8 mouse cellular contexts compared by ENCODE assay signal in the genomic region with DNA sequence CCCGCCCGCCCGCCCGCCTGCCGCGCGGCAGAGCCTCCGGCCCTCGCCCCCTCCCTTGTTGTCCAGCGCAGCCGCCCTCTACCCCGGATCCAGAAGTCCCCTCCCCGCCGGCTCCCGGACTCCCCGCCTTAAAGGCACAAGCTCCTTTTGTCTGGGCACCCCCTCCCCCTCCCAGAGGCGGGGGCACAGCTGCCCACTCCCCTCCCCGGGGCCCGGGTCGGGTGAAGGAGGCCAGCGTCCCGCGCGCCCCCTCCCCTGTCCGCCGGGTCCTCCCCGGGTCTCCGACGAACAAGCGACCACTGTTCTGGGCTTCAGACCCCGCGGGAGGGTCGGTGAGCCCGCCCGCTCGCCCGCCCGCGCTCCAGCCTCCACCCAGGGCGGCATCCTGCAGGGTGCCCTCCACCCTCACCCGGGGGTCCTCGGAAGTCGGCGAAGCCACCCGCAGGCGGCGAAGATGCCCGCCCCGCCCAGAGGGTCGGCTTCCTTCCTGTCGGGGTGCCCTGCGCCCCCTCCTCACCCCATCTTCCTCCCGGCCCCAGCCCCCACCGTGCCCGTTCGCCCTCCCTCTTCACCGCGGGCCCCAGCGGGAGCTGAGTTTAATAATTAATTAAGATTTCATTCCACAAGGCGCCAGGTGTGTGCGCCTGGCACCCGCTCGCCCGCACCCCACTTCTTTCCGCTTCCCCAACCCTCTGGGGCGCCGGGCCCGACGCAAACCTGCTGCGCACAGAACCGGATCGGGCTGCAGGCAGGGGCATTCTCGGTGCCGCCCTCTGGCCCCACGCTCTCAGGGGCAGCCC. TPM values are rescaled to one million over a fixed set of nuclear protein-coding genes. Genes with fewer than 3 reads are reported as not detected.
DNase-seq lines count a peak whose midpoint lies in the region; ATAC-seq lines count a peak whose summit lies in the region.

A gene (minus strand): TSS at position 746 of the 800 bp plus-strand sequence.

- H3K27ac ChIP-seq in heart, embryonic 10.5 days, result peak within 1 kb of the TSS; percentile 98
- peak within 1 kb of the TSS; percentile 95 for H3K27ac ChIP-seq in kidney, embryonic 14.5 days (ENCODE audit: low read depth, low read length)
- H3K27ac ChIP-seq in limb, embryonic 15.5 days, result peak within 1 kb of the TSS; percentile 89
- H3K27ac ChIP-seq in midbrain, embryonic 16.5 days (ENCODE audit: low read length), result peak within 1 kb of the TSS; percentile 85
- H3K27ac ChIP-seq in stomach, embryonic 14.5 days (ENCODE audit: low read length), result peak within 1 kb of the TSS; percentile 96

- ATAC-seq in kidney, embryonic 14.5 days (ENCODE audit: low FRiP score, low TSS enrichment), result peak; percentile 82
- peak; percentile 82 for ATAC-seq in limb, embryonic 15.5 days (ENCODE audit: insufficient number of reproducible peaks, low FRiP score, low TSS enrichment, low read depth)
- ATAC-seq in midbrain, embryonic 16.5 days, result peak; percentile 75
- ATAC-seq in stomach, embryonic 14.5 days (ENCODE audit: insufficient number of reproducible peaks, insufficient read depth, low FRiP score, low read depth), result peak; percentile 86

- peaks cover 8% of the 10 kb centered on the region for H3K9me3 ChIP-seq in erythroblast, embryonic 14.5 days (ENCODE audit: control insufficient read depth, low read length)
- no peaks in the 10 kb centered on the region for H3K9me3 ChIP-seq in heart, embryonic 10.5 days
- no peaks in the 10 kb centered on the region for H3K9me3 ChIP-seq in kidney, embryonic 14.5 days (ENCODE audit: control insufficient read depth, low read length)
- H3K9me3 ChIP-seq in limb, embryonic 15.5 days, result no peaks in the 10 kb centered on the region
- no peaks in the 10 kb centered on the region for H3K9me3 ChIP-seq in midbrain, embryonic 16.5 days (replicated peaks; ENCODE audit: control insufficient read depth, low read length, poor library complexity, severe bottlenecking)
- no peaks in the 10 kb centered on the region for H3K9me3 ChIP-seq in stomach, embryonic 14.5 days (ENCODE audit: control insufficient read depth, low read depth, low read length)

- peak; percentile 45 to 50 for DNase-seq in B cell, adult 2 months
- peak; percentile 84 for DNase-seq in brain, adult 2 months (ENCODE audit: low read depth, low spot score)
- peak; percentile 90 for DNase-seq in heart, embryonic 10.5 days (ENCODE audit: low spot score)

- H3K36me3 ChIP-seq in erythroblast, embryonic 14.5 days (ENCODE audit: control insufficient read depth), result peaks cover 24% of the 10 kb centered on the region
- peaks cover 12% of the 10 kb centered on the region for H3K36me3 ChIP-seq in heart, embryonic 10.5 days
- no peaks in the 10 kb centered on the region; the same call in 1 of the 2 replicates for H3K36me3 ChIP-seq in kidney, embryonic 14.5 days (ENCODE audit: control insufficient read depth, insufficient read depth, low read length)
- H3K36me3 ChIP-seq in limb, embryonic 15.5 days, result peaks cover 10% of the 10 kb centered on the region
- no peaks in the 10 kb centered on the region for H3K36me3 ChIP-seq in midbrain, embryonic 16.5 days (ENCODE audit: control insufficient read depth, insufficient read depth, low read length)
- H3K36me3 ChIP-seq in stomach, embryonic 14.5 days (ENCODE audit: control insufficient read depth, insufficient read depth, low read length), result no peaks in the 10 kb centered on the region

- H3K4me1 ChIP-seq in erythroblast, embryonic 14.5 days (ENCODE audit: control insufficient read depth), result peaks cover 62% of the 10 kb centered on the region
- H3K4me1 ChIP-seq in heart, embryonic 10.5 days, result peaks cover 46% of the 10 kb centered on the region
- H3K4me1 ChIP-seq in kidney, embryonic 14.5 days (ENCODE audit: control insufficient read depth, insufficient read depth, low read length), result peaks cover 22% of the 10 kb centered on the region
- H3K4me1 ChIP-seq in limb, embryonic 15.5 days, result peaks cover 40% of the 10 kb centered on the region
- peaks cover 26% of the 10 kb centered on the region for H3K4me1 ChIP-seq in midbrain, embryonic 16.5 days (ENCODE audit: control insufficient read depth, insufficient read depth, low read length)
- H3K4me1 ChIP-seq in stomach, embryonic 14.5 days (ENCODE audit: control insufficient read depth, insufficient read depth, low read length), result peaks cover 25% of the 10 kb centered on the region

- peaks cover 13% of the 10 kb centered on the region for H3K27me3 ChIP-seq in erythroblast, embryonic 14.5 days (ENCODE audit: control insufficient read depth)
- H3K27me3 ChIP-seq in heart, embryonic 10.5 days (ENCODE audit: insufficient read depth, poor library complexity, severe bottlenecking), result no peaks in the 10 kb centered on the region
- H3K27me3 ChIP-seq in kidney, embryonic 14.5 days (ENCODE audit: control insufficient read depth, insufficient read depth, low read length), result no peaks in the 10 kb centered on the region
- H3K27me3 ChIP-seq in limb, embryonic 15.5 days, result no peaks in the 10 kb centered on the region
- no peaks in the 10 kb centered on the region for H3K27me3 ChIP-seq in midbrain, embryonic 16.5 days (ENCODE audit: control insufficient read depth, insufficient read depth, low read depth, low read length)
- H3K27me3 ChIP-seq in stomach, embryonic 14.5 days (ENCODE audit: control insufficient read depth, insufficient read depth, low read length), result no peaks in the 10 kb centered on the region

- peak within 1 kb of the TSS; percentile 86 for H3K4me3 ChIP-seq in erythroblast, embryonic 14.5 days (replicated peaks)
- H3K4me3 ChIP-seq in heart, embryonic 10.5 days, result peak within 1 kb of the TSS; percentile 89
- H3K4me3 ChIP-seq in kidney, embryonic 14.5 days (ENCODE audit: low read length), result peak within 1 kb of the TSS; percentile 83
- H3K4me3 ChIP-seq in limb, embryonic 15.5 days, result peak within 1 kb of the TSS; percentile 81
- peak within 1 kb of the TSS; percentile 86 for H3K4me3 ChIP-seq in midbrain, embryonic 16.5 days (ENCODE audit: low read depth, low read length)
- peak within 1 kb of the TSS; percentile 80 for H3K4me3 ChIP-seq in stomach, embryonic 14.5 days (ENCODE audit: low read depth, low read length)

- H3K4me2 ChIP-seq in kidney, embryonic 14.5 days (replicated peaks; ENCODE audit: low read depth, low read length), result peak within 1 kb of the TSS; percentile 87
- H3K4me2 ChIP-seq in limb, embryonic 15.5 days, result peak within 1 kb of the TSS; percentile 92
- H3K4me2 ChIP-seq in midbrain, embryonic 16.5 days (ENCODE audit: low read length), result peak within 1 kb of the TSS; percentile 70
- H3K4me2 ChIP-seq in stomach, embryonic 14.5 days (replicated peaks; ENCODE audit: low read depth, low read length), result peak within 1 kb of the TSS; percentile 89

- peak within 1 kb of the TSS; percentile 93 for H3K9ac ChIP-seq in kidney, embryonic 14.5 days (ENCODE audit: low read depth, low read length)
- H3K9ac ChIP-seq in limb, embryonic 15.5 days, result peak within 1 kb of the TSS; percentile 82
- peak within 1 kb of the TSS; percentile 89 for H3K9ac ChIP-seq in midbrain, embryonic 16.5 days (ENCODE audit: low read depth, low read length)
- peak within 1 kb of the TSS; percentile 90 for H3K9ac ChIP-seq in stomach, embryonic 14.5 days (replicated peaks; ENCODE audit: low read depth, low read length)

- WGBS in heart, embryonic 10.5 days, result 2% methylated on average over 74 of the region's 75 CpGs
- WGBS in kidney, embryonic 14.5 days, result 1% methylated on average over 49 of the region's 75 CpGs
- WGBS in limb, embryonic 15.5 days, result 1% methylated on average over 57 of the region's 75 CpGs
- under 1% methylated on average over 47 of the region's 75 CpGs for WGBS in midbrain, embryonic 16.5 days
- whole genome bisulfite sequencing in stomach, embryonic 14.5 days, result under 1% methylated on average over 70 of the region's 75 CpGs

RNA-seq across cellular contexts. Expression of the gene that starts here (rescaled TPM):
- polyA plus RNA-seq in erythroblast, embryonic 14.5 days (2012), result 1.6 TPM in 2 replicates
- 25.5 and 33.5 TPM in 2 replicates for polyA plus RNA-seq in heart, embryonic 10.5 days (2016; fragmentation: Nextera tagmentation; extraction: Ambion mirVana)
- 26.2 and 31.5 TPM in 2 replicates for polyA plus RNA-seq in kidney, embryonic 14.5 days (2014; fragmentation: Nextera tagmentation; extraction: Ambion mirVana)
- polyA plus RNA-seq in limb, embryonic 15.5 days (2015; fragmentation: Nextera tagmentation; extraction: Ambion mirVana), result 15.1 and 15.8 TPM in 2 replicates
- 9.9 and 10.2 TPM in 2 replicates for polyA plus RNA-seq in midbrain, embryonic 16.5 days (2015; fragmentation: Nextera tagmentation; extraction: Ambion mirVana)
- polyA plus RNA-seq in stomach, embryonic 14.5 days (2014; fragmentation: Nextera tagmentation; extraction: Ambion mirVana), result 21.9 and 23.0 TPM in 2 replicates

Comparison
In these comparisons a context has a peak if more than half of its experiments do, and no peak if none do; other contexts are left out.
1. Peak in every context shown above with its lines: DNase-seq, ATAC-seq, H3K4me3 ChIP-seq and H3K27ac ChIP-seq.